Mouse (Mus musculus): Measurements from ENCODE around the gene Oxct2a.
"Not testable (repeated sequence)": the region's sequence is repeated elsewhere in the genome, so short reads cannot be mapped to it uniquely, and the experiment has no call there.

DNA sequence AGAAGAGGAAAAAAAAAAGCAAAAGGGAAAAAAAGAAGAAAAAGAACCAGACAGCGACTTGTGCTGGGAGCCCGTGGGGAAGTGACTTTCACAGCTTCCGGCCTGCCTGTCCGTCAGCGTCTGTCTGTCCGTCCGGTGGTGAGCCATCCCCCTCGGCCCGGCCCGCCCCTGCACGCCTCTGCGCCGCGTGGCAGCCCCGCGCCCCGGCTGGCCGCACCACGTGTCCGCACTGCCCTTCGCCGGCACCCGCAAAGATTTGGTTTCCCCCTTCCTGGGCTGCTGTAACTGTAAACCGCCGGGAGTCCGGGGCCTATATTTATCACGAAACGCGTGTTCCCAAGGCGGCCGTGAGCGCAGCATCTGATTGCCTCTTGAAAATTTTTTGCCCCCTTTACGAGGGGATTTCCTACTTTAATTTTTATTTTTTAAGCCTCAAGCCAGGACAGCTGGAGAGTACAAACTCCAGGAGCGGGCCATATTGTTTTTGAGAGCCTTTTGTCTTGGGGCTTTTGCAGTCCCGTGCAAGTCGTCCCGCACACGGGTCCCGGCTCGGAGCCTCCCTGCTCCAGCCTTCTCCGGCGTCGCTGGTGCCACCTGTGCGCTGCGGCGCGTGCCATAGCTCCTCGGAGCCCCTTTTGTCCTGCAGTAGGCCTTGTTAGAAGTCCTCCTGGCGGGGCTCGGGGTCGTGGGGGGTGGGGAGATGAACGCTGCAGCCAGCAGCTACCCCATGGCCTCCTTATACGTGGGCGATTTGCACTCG, 40.3 kb downstream of the Oxct2a start:
- TF ChIP-seq CTCF, POLR2A (IDR thresholded peaks at IDR 0.05; ENCODE audit: insufficient read depth, low read depth, low read length): not testable (repeated sequence)

All from olfactory bulb, adult 2 months (tissue).